Mouse (Mus musculus) kidney, postnatal 10 days (tissue): ENCODE results near the gene Camk2d.
A peak's percentile ranks its signal among the peaks of the same experiment; 100 is the strongest.

Experiments
- DNase-seq: peaks from one replicate; pipeline ENCODE4 v3.0.0; 2021; ENCODE audit warnings: mixed read lengths

Gene Camk2d

GRCm38 (mm10) chr3:126693302-126693701 is 97.2 kb downstream of the Camk2d start:
- peak; percentile 52 for DNase-seq

DNA sequence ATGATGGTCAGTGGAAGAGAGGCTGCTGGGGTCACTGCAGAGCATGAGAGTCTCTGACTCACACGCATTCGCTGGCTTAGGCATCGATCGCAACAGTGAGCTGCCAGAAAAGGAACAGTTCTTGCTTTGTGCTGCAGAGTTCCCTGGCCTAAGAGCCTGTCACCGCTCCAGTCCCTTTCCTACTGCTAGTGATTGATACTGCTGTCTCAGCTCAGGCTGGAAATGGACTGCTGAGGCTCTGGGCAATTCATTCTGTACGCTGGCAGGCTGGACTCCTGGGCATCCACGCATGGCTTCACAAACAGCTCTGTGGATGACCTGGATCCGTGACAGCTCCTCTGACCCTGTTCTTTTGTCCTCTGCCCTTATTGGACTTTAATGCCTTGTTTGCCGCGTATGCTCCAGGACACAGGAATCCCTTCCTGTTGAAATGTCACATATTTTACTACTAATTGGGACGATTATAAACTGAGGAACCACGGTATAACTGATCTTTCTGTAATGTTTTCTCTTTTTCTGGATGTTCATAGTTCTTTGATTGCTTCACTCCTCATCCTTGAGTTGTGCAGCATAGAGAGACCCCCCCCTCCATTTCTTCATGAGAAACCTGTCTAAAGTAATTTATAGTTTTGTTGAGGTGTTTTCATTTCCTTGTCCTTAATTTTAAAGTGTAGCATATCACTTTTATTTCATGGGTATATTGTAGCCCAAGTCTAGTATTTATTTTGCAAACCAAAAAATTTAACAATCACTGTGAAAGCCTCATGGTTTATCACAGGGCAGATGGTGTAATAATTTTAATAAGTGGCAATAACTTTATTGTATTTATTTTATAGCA is 99.6 kb downstream of the Camk2d start:
- peak; percentile 77 for DNase-seq

GRCm38 (mm10) chr3:126696620-126697019 is 100.5 kb downstream of the Camk2d start:
- no peak for DNase-seq

DNA sequence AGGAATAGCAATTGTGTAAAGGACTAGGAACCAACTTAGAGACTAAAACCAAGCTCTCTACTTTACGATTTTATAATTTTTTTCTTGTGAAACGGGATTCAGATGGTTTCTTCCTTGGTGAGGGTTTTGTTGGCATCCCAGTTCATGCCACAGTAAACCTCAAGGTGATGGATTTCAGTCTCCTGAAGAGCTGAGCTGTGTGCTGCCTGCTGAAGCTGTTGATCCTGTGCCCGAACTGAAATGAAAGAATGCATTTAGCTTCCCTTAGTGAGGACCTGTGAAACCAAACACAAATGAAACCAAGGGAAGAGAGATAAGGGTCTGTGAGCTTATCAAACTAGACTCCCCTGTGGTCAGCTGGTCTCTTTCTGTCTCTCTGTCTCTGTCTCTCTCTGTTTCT is 103.6 kb downstream of the Camk2d start:
- DNase-seq: no peak

- no peak for DNase-seq
Observed at GRCm38 (mm10) chr3:126701067-126701466, 105.0 kb downstream of the Camk2d start.

GRCm38 (mm10) chr3:126701586-126701985 is 105.5 kb downstream of the Camk2d start:
- DNase-seq: no peak

- no peak for DNase-seq
Observed at GRCm38 (mm10) chr3:126705490-126705889, 109.4 kb downstream of the Camk2d start.

- no peak for DNase-seq
Observed at GRCm38 (mm10) chr3:126714281-126714680, 118.2 kb downstream of the Camk2d start.

DNA sequence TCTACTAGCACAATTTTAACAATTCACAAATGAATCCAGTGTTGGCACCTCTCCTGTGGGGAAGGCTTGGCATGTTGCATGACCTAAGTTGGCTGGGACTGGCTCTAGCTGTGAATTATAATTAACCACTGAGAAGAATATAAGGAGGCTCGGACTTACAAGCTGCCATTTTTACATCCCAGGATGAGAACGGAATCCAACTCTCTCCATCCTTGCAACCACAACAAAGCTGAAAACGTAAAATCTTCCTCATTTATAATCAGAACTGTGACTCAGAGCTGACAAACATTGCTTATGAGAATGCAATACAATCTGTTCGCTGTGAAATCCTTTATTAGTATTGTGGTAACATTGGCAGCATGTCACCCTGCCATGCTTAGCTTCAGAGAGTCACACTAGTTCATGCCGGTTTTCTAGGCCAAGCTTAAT is 126.9 kb downstream of the Camk2d start:
- no peak for DNase-seq

DNA sequence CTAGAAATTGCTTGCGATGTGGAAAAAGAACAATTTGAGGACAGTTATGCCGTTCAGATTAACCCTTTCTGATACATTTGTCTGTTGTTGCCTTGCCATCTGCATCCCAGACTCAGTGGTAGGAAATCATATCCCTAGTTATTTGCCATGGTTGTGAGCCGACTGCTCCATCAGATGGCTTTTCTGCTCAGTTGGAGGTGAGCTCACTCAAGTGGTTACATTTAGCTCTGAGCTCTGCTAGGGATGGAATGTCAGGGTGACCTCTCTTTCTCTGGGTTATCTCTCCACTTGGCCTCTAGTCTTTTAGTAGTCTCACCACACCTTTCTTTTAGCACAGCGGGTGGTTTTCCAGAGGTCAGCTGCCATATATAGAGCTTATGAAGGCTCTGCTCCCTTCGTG is 127.4 kb downstream of the Camk2d start:
- no peak for DNase-seq

DNA sequence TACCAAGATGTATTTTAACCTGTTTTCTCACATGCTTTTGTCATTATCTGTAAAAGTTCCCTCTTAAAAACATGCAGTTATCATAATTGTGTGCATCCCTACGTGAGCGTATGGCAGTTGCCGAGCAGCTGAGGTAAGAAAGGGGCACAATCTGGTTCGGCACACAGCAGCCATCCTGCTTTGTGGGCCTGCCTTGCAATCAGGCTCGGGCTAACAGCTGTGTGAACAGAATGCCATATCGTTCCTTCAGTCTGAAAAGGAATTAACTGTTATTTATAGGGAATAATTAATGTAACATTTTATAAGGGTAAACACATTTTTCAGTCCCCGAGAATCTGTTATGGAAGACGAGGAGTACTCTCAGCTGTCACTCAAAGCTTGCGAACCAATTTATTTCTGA is 129.5 kb downstream of the Camk2d start:
- DNase-seq: no peak

DNA sequence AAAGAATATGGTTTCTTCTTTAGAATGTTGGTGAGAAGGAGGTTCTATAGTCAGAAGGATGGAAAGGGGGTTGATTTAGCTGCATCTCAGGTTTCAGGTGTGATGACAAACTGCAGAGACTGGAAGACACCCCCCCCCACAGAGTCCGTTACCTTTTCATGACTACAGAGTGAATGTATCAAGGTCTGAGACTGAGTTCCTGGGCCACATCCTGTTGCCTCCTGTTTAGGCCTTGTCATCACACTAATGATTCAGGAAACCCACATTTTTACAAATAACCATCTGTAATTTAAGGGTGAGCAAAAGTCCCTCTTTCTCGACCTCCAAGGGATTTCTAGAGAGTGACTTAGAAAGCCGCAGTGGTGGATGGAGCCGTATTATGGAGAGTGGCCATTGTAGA is 131.3 kb downstream of the Camk2d start:
- no peak for DNase-seq

DNA sequence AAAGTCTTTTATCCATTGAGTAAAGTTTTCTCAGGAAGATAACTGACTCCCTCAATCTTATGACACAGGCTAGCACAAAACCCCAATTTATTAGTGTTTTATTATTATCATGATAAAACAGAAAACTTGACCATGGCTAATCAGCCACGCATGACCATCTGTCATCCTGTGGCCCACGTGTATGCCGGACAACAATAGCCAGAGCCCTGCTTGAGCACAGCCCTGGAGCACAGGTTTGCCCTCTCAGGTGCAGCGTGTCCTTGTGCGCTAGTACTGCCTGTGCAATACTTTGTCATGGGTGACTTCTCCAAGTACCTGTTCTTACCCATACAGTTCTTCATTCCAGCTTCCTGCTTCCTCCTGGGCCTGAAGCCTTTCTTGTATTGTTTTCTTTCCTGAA is 134.3 kb downstream of the Camk2d start:
- DNase-seq: no peak

DNA sequence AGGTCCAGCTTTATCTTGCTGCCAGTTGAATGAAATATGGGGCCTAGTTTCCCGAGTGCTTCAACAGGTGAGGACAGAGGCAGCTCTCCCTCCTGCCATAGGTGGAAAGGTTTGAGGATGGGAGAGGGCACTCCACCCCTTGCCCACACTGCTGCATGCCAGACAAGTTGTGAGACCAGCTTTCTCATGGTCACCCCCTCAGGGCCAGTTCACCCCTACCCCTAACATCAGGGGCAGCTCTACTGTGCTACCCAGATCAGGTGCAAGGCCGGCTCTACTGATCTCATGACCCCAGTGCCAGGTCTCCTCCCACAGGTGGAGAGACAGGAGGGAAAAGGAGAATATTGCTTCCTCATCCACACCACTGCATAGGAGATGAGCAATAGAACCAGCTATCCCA is 136.2 kb downstream of the Camk2d start:
- no peak for DNase-seq

DNA sequence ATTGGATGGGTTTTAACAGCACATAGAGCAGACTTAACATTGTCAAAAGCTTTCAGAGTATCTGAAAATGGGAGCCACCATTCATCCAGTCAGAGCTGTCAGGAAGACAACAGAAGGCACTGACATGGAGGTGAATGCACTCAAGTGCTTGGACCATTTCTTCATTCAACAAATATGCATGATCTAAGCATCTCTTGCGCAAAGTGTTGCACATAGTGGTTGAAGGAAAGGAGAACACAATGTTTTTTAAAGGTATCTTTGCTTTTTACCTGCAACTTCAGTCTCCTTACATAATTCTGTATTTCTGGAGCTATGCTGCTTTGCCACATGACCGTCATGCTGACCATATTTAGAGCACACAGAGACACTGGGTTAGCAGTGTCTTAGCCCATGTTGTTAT is 138.4 kb downstream of the Camk2d start:
- no peak for DNase-seq

DNA sequence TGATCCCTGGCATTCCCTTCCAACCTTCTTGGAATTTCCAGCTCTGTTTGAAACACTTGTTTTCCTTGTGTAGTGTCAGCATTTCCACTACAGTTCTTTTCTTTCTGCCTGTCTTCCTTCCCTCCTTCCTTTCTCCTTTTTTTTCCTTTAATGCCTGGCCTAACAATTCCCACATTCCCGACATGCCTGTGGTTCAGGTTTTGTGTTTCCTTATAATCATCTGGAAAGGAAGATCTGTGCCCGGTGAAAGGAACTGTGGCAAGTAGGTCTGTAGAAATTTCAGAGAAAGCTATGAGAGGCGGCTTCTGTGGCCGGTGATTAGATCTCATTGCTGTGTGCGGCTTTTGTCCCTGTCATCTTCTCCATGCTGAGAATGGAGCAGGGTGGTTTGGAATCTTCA is 139.1 kb downstream of the Camk2d start:
- no peak for DNase-seq

DNA sequence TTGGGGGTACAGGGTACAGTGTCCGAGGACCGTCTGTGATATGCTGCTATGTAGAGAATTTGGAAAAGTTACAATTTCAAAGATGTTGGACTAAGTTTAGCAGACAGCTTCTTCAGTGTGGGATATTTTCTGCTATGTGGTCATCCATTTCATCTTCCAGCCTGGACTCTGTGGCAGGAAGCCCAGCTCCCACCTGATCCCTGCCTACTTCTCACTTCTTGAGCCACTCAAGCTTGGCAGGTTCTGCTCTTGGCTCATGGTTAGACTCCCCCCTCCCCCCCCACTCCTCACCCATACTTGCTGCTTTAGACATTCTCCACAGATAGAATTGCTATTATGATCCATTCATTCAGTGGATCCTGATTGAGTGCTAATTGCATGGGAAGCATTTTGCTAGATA is 141.0 kb downstream of the Camk2d start:
- peak; percentile 19 for DNase-seq

DNA sequence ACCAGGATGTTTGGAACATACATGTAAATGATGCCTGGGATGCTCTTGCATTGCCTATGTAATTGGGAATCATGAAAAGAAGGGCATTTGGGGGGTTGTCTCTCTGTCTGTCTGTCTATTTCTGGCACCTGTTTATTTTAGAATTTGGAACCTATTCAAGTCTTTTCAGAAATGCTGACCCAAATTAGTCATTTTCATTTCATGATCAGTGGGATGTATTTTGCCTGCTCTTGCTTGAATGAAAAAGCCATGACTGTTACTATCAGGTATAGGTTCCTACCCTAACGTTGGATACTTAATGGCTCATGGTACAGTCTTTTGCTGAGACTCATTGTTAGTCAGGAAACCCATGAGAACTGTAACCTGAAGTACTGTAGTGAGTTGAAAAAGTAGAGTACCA is 144.0 kb downstream of the Camk2d start:
- no peak for DNase-seq

- no peak for DNase-seq
Observed at GRCm38 (mm10) chr3:126744432-126745133, 148.5 kb downstream of the Camk2d start.

DNA sequence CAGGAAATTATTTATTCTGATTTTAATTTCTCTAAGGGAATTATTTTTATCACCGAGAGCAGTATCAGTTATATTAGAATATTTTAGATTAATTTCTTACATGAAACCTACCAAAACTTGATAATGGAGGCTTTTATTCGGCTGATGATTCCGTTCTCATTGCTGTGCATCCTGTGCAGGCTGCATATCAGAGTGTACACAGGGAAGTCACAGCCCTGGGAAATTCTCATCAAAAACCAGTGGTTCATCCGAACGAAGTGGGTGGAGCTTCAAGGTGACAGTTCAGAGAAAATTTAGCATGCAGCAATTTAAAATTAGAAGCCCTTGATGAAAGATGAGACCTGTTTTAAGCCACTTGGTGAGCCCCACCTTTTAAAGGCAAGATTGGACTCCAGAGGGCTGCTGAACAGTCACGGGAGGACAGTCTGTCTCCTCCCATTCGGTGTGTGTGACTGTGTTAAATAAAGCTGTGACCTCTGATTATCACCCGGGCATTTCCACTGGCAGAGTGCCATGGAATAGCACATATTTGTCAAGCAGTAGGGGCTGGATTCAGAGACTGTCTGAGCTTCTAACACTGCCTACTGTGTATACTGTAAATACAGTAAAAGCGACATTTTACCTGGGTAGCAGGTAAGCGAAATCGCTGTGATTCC is 150.2 kb downstream of the Camk2d start:
- peak; percentile 66 for DNase-seq

GRCm38 (mm10) chr3:126747628-126748027 is 151.5 kb downstream of the Camk2d start:
- no peak for DNase-seq

DNA sequence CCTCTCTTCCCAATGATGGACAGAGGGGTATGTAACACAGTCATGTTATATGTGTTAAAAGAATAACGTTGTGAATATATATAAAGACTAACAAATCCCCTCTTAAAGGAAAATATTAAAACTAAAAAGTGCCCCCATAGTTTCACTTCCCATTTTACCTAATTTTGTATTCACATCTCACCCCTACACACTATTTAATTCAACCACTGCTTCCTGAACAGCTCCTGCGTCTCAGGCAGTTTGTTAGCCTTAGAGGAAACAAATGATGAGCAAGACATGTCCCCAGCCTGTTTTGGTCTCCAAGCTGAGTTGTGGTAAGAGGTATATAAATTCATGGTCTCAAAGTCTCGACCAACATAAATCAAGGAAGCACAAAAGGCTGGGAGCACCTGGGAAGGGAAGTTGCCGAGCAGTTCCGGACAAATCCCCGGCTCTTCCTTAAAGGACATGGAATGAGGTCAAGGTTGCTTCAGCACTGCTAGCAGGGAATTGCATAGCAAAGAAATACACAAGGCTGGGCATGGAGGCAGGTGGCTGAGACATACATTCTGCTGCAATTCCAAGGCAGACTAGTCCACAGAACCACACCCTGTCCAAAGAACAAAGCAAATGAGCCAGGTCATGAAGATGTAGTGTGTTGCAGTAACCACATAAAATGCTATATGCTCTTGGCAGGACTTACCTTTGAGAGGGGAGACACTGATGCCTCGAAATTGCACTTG is 155.4 kb downstream of the Camk2d start:
- DNase-seq: no peak

GRCm38 (mm10) chr3:126752978-126753377 is 156.9 kb downstream of the Camk2d start:
- no peak for DNase-seq
